Mouse (Mus musculus) midbrain, embryonic 11.5 days (tissue): ENCODE data around the gene Lysmd1. TPM values are rescaled to one million over a fixed set of nuclear protein-coding genes. Genes with fewer than 3 reads are reported as not detected.

Experiments used
- ATAC-seq: fragments of 200-750 bp; cut with Nextera tagmentation; 2 replicates; pipeline ENCODE4 v1.8.0; 2017; ENCODE audit warnings: moderate TSS enrichment, moderate library complexity; ENCODE audit not compliant: low FRiP score
- DNase-seq: peaks from one replicate; pipeline ENCODE4 v3.0.0; 2015; ENCODE audit warnings: low spot score; ENCODE audit errors: missing footprints
- H3K27ac ChIP-seq: fragments of 300-500 bp; sonication (generic); 2 replicates; pipeline ENCODE4 v1.5.1; 2014; ENCODE audit warnings: low read depth, low read length
- H3K27me3 ChIP-seq: fragments of 300-500 bp; sonication (generic); 2 replicates; pipeline ENCODE4 v1.6.1; 2014; ENCODE audit warnings: mild to moderate bottlenecking, low read length, moderate library complexity, mixed read lengths; ENCODE audit not compliant: control insufficient read depth, insufficient read depth
- H3K36me3 ChIP-seq: fragments of 300-500 bp; sonication (generic); 2 replicates; pipeline ENCODE4 v1.6.1; 2014; ENCODE audit warnings: mild to moderate bottlenecking, low read length, moderate library complexity, mixed read lengths; ENCODE audit not compliant: control insufficient read depth, insufficient read depth
- H3K4me1 ChIP-seq: fragments of 300-500 bp; sonication (generic); 2 replicates; pipeline ENCODE4 v1.6.1; 2014; ENCODE audit warnings: low read length; ENCODE audit not compliant: control insufficient read depth, insufficient read depth
- H3K4me2 ChIP-seq: fragments of 300-500 bp; sonication (generic); 2 replicates; pipeline ENCODE4 v1.6.1; 2014; ENCODE audit warnings: mild to moderate bottlenecking, moderate library complexity
- H3K4me3 ChIP-seq: fragments of 300-500 bp; sonication (generic); 2 replicates; pipeline ENCODE4 v1.5.1; 2014; ENCODE audit warnings: low read depth, low read length
- H3K9ac ChIP-seq: fragments of 300-500 bp; sonication (generic); 2 replicates; pipeline ENCODE4 v1.6.1; 2014; ENCODE audit warnings: low read length
- H3K9me3 ChIP-seq: fragments of 300-500 bp; sonication (generic); 2 replicates; pipeline ENCODE4 v1.6.1; 2016; ENCODE audit warnings: low read length; ENCODE audit not compliant: control insufficient read depth
- WGBS: fragments of 180-500 bp; shearing (Covaris S2); extraction: QIAGEN DNeasy Blood & Tissue Kit; methylation state at CpG from one replicate; pipeline ENCODE4 v1.1.7; 2014; 5-methylcytosine and 5-hydroxymethylcytosine counted together
- polyA plus RNA-seq: library from polyadenylated mRNA; unstranded; fragments of >200 nt; fragmentation: Nextera tagmentation; extraction: Ambion mirVana; gene quantifications from 2 replicates; pipeline ENCODE4 v1.2.1, GENCODE M21; 2014

The Lysmd1 gene
- polyA plus RNA-seq, 1 experiment from 2014 or later = 17.4 TPM

DNA sequence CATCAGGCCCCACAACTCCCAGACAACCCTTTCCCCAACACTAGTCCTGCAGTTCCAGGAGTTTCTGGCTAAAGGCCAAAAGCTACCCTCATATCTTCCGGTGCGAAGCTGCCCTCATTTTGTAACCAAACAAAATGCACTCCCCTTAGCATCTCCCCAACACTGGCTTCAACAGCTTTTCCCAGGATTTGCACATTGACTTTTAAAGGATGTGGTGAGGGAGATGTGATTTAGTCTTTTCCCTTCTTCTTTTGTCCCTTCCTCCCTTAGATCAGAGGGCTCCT lies 28.4 kb downstream of the Lysmd1 start:
- 55% methylated on average over 2 of the region's 2 CpGs for WGBS
- Histone ChIP-seq H3K27ac (no peak overlapping the region), H3K27me3 (no peaks in the 10 kb centered on the region; the same call in 1 of the 2 replicates)

GRCm38 (mm10) chr3:95163419-95164255 lies 29.7 kb downstream of the Lysmd1 start:
- Histone ChIP-seq H3K4me1 (peaks cover 29% of the 10 kb centered on the region), H3K4me3 (no peak overlapping the region), H3K9ac (no peak overlapping the region), H3K27ac (no peak overlapping the region), H3K36me3 (peaks cover 5% of the 10 kb centered on the region), H3K4me2 (peak overlapping the region; percentile 12; the same call in 1 of the 2 replicates), H3K27me3 (no peaks in the 10 kb centered on the region; the same call in 1 of the 2 replicates), H3K9me3 (no peaks in the 10 kb centered on the region)
- 69% methylated on average over 11 of the region's 11 CpGs for WGBS
- DNase-seq (no peak), ATAC-seq (no peak)

More for the DNA sequence above, 28.4 kb downstream of the Lysmd1 start:
- Histone ChIP-seq H3K9me3 (no peaks in the 10 kb centered on the region), H3K4me1 (peaks cover 29% of the 10 kb centered on the region), H3K36me3 (no peaks in the 10 kb centered on the region), H3K4me2 (peak overlapping the region; percentile 76), H3K4me3 (peak overlapping the region; percentile 65), H3K9ac (peak overlapping the region; percentile 81)
- no peak for ATAC-seq
- no peak for DNase-seq

GRCm38 (mm10) chr3:95164256-95164550 lies 30.3 kb downstream of the Lysmd1 start:
- Histone ChIP-seq H3K36me3 (peaks cover 6% of the 10 kb centered on the region), H3K9ac (no peak overlapping the region), H3K4me2 (no peak overlapping the region), H3K27ac (no peak overlapping the region), H3K9me3 (no peaks in the 10 kb centered on the region), H3K4me1 (peaks cover 29% of the 10 kb centered on the region), H3K27me3 (no peaks in the 10 kb centered on the region; the same call in 1 of the 2 replicates), H3K4me3 (no peak overlapping the region)
- WGBS = 74% methylated on average over 5 of the region's 5 CpGs
- ATAC-seq (no peak), DNase-seq (no peak)

- WGBS = 84% methylated on average over 5 of the region's 5 CpGs
- Histone ChIP-seq H3K36me3 (peaks cover 6% of the 10 kb centered on the region), H3K9ac (no peak overlapping the region), H3K9me3 (no peaks in the 10 kb centered on the region), H3K4me2 (no peak overlapping the region), H3K27ac (no peak overlapping the region), H3K4me3 (no peak overlapping the region), H3K27me3 (peaks cover 3% of the 10 kb centered on the region), H3K4me1 (peaks cover 22% of the 10 kb centered on the region)
- ATAC-seq = no peak
- DNase-seq = no peak
Measured at GRCm38 (mm10) chr3:95164840-95165239, 31.0 kb downstream of the Lysmd1 start.

GRCm38 (mm10) chr3:95169996-95170395 lies 36.1 kb downstream of the Lysmd1 start:
- H3K9me3 ChIP-seq = no peaks in the 10 kb centered on the region
- ATAC-seq (no peak), DNase-seq (no peak)
- WGBS = 88% methylated on average over 10 of the region's 10 CpGs
- H3K4me3 ChIP-seq = no peak overlapping the region
- no peak overlapping the region for H3K9ac ChIP-seq
- H3K36me3 ChIP-seq = peaks cover 24% of the 10 kb centered on the region
- H3K27me3 ChIP-seq = peaks cover 47% of the 10 kb centered on the region
- peaks cover 11% of the 10 kb centered on the region for H3K4me1 ChIP-seq
- no peak overlapping the region for H3K4me2 ChIP-seq
- H3K27ac ChIP-seq = no peak overlapping the region

DNA sequence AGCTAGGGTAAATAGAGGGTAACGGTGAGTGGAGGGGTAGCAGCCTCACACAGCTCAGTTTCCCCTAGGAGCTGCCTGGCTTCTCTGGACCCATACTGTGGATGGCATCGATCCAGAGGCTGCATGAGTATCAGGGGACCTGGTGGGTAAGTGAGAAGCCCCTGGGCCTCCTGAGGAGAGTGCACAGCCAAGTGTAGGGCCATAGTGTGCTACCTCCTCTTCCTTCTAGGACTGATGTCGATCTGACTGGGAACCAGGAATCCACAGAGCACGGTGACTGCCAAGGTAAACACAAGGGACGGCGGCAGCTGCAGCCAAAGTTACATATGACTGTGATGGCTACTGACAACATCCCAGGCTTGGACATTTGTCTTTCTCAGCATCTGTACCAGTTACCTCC lies 37.2 kb downstream of the Lysmd1 start:
- ATAC-seq = no peak
- 92% methylated on average over 6 of the region's 6 CpGs for WGBS
- H3K27me3 ChIP-seq = peaks cover 47% of the 10 kb centered on the region
- no peaks in the 10 kb centered on the region for H3K9me3 ChIP-seq
- H3K4me3 ChIP-seq = no peak overlapping the region
- DNase-seq = no peak
- no peak overlapping the region for H3K27ac ChIP-seq
- peaks cover 24% of the 10 kb centered on the region for H3K36me3 ChIP-seq
- H3K4me1 ChIP-seq = peaks cover 11% of the 10 kb centered on the region
- no peak overlapping the region for H3K4me2 ChIP-seq
- no peak overlapping the region for H3K9ac ChIP-seq

DNA sequence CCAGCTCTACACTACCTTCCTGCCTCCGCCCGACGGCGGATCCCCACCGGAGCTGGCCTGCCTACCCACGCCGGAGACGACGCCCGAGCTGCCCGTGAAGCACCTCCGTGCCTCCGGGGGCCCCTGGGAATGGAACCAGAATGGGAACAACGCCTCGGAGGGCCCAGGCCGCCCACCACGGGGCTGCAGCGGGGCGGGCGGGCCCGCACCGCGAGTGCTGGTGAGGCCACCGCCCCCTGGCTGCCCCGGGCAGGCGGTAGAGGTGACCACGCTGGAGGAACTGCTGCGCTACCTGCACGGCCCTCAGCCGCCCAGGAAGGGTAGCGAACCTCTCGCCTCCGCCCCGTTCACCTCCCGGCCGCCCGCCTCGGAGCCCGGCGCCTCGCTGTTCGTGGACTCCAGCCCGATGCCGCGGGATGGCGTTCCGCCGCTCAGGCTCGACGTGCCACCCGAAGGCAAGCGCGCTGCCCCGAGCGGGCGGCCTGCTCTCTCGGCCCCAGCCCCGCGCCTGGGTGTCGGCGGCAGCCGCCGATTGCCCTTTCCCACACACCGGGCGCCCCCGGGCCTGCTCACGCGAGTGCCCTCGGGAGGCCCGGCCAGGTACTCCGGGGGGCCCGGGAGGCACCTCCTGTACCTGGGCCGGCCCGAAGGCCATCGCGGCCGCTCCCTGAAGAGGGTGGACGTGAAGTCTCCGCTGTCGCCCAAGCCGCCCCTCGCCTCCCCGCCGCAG lies 38.8 kb downstream of the Lysmd1 start:
- Histone ChIP-seq H3K4me2 (no peak overlapping the region), H3K9me3 (no peaks in the 10 kb centered on the region), H3K27me3 (peaks cover 47% of the 10 kb centered on the region), H3K36me3 (peaks cover 24% of the 10 kb centered on the region), H3K9ac (0 out of 2 replicates have a peak overlapping the region, but pooled peaks have one; percentile 20), H3K4me1 (peaks cover 11% of the 10 kb centered on the region), H3K4me3 (peak overlapping the region; percentile 24), H3K27ac (no peak overlapping the region)
- peak; percentile 26; the same call in 1 of the 2 replicates for ATAC-seq
- DNase-seq = peak; percentile 93
- WGBS = 11% methylated on average over 75 of the region's 84 CpGs

GRCm38 (mm10) chr3:95173256-95173949 lies 39.5 kb downstream of the Lysmd1 start:
- no peaks in the 10 kb centered on the region for H3K9me3 ChIP-seq
- peaks cover 11% of the 10 kb centered on the region for H3K4me1 ChIP-seq
- no peak overlapping the region for H3K27ac ChIP-seq
- DNase-seq = peak; percentile 94
- peak overlapping the region; percentile 39 for H3K4me2 ChIP-seq
- 2% methylated on average over 58 of the region's 58 CpGs for WGBS
- peak overlapping the region; percentile 24 for H3K4me3 ChIP-seq
- peak overlapping the region; percentile 30; the same call in 1 of the 2 replicates for H3K9ac ChIP-seq
- peak; percentile 66 for ATAC-seq
- H3K36me3 ChIP-seq = peaks cover 21% of the 10 kb centered on the region
- H3K27me3 ChIP-seq = peaks cover 47% of the 10 kb centered on the region
